Mouse (Mus musculus) cerebellum, adult 8-10 months (tissue): ENCODE measurements around the gene Fgf15.
A peak's percentile ranks its signal among the peaks of the same experiment; 100 is the strongest.

Experiments
- DNase-seq: peaks from one replicate; pipeline ENCODE4 v3.0.0; 2022

Fgf15 gene

GRCm38 (mm10) chr7:144933336-144933735 is 37.0 kb downstream of the Fgf15 start:
- no peak for DNase-seq

DNA sequence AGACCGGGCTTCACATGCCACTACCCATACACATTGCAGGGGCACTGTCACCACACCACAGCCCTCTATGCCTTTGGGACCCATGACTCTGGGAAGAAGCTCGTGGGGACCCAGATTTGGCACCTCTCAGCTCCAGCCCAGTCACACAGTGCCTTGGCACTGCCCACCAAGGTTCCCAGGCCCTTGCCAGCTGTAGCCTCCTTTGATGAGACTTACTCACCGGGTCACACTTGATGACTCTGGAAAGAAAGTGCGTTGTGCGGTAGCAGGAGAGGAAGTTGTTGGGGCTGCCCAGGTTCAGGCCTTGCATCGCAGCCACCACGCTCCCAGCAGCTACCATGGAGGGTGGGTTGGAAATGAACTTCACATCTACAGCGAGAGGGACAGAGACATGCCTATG is 37.5 kb downstream of the Fgf15 start:
- DNase-seq = no peak

GRCm38 (mm10) chr7:144934901-144935300 is 38.6 kb downstream of the Fgf15 start:
- no peak for DNase-seq

- peak; percentile 70 for DNase-seq
Measured at GRCm38 (mm10) chr7:144935563-144935962, 39.2 kb downstream of the Fgf15 start.

- no peak for DNase-seq
Measured at GRCm38 (mm10) chr7:144936311-144936880, 40.1 kb downstream of the Fgf15 start.

DNA sequence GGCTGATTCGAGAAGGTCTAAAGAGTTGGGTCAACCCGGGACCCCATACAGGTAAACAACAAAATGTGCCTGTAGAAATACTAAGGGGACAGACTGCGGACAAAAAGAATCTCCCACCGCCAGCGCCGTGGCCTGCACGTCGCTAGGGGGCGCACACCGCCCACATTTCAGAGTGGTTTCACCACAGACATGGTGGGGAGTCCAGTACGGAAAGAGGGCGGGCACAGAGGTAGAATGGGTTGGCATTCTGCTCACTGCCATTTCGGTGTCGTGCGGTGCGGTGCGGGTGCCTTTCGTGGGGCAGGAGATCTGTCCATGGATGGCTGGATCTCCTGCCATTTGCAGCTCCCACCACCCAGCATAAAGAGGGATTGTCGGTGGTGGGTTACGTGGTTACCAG is 41.2 kb downstream of the Fgf15 start:
- DNase-seq = peak; percentile 88

DNA sequence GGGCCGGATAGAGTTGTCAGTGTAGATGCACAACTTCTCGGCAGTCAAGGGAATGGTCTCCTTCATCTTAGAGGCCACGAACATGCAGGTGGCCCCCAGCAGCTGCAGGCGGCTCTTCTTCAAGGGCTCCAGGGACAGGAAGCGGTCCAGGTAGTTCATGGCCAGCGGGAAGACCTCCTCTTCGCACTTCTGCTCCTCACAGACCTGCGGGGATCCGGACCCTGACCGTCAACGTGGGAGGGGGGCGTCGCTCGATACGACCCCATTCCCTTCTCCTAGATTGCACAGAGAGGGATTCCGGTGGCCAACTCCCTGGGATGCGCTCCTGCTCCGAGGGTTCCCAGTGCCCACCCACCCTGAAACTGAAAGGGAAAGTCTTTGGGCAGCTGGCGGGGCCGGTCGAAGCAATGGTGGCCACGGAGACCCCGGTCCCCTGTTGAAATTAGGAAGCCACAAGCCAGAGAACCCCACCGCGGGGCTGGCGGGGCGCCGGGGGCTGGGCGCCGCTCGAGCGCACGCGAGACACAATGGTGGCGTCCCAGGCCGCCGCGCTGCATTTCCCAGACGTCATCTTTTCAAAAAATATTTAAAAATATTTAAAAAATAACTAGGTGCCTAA is 41.7 kb downstream of the Fgf15 start:
- DNase-seq = no peak

DNA sequence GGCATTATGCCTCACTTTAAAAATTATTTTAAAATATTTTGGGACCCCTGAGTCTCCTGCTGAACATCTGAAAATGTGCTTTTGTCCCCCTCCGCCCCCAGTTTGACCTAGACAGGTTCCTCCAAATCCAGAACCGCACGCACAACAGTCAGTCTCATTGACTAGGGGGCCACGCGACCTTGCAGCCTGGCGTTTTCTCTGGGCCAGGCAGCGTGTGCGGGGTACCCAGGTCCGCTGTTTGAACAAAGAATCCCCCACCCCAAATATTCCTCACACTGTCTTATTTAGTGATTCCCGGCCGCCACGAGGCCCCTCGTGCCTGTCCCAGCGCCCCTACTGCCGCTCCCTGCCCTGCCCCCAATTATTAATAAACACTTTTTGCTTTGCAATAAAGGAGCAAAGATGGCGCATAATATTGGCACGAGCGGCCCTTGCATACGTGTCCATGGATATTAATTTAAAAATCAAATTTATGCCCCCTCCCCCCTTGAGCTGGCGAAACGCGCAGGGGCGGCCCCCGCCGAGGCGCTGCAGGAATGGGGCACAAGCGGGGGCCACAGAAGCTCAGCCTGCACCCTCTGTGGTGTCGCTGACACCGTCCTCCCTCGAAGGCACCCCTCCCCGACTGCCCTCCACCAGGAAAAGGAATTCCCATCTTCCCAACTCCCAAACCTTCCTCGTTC is 42.5 kb downstream of the Fgf15 start:
- no peak for DNase-seq

- DNase-seq = no peak
Measured at GRCm38 (mm10) chr7:144939344-144940002, 43.1 kb downstream of the Fgf15 start, which contains the start of gene Ccnd1. TSS of gene Ccnd1 (minus strand) at chr7:144939925.

DNA sequence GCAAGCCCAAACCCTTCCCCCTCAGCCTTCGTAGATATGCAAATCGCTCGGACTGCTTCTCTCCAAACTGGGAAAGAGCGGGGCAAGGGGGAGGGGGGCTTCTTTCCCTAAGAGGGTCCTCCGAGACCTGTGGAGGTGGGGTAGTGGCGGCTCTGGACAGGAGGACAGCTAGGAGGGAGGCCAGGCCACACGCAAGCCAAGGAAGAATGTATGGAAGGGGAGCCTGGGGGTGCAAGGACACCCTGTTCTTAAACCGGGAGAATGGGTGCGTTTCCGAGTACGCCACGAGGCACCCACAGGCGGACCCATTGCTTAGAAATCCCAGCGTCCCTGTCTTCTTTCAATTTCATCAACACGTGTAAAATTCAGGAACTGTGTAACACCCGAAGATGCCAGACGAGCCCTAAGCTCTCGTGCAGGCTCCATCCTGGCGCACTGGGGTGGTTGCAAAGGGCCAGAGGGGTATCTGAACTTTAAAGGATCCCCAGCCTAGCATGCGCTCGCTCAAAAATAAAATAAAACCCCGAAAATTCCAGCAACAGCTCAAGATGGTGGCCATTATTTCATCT is 43.8 kb downstream of the Fgf15 start:
- no peak for DNase-seq

- no peak for DNase-seq
Measured at GRCm38 (mm10) chr7:144940585-144940984, 44.3 kb downstream of the Fgf15 start.

DNA sequence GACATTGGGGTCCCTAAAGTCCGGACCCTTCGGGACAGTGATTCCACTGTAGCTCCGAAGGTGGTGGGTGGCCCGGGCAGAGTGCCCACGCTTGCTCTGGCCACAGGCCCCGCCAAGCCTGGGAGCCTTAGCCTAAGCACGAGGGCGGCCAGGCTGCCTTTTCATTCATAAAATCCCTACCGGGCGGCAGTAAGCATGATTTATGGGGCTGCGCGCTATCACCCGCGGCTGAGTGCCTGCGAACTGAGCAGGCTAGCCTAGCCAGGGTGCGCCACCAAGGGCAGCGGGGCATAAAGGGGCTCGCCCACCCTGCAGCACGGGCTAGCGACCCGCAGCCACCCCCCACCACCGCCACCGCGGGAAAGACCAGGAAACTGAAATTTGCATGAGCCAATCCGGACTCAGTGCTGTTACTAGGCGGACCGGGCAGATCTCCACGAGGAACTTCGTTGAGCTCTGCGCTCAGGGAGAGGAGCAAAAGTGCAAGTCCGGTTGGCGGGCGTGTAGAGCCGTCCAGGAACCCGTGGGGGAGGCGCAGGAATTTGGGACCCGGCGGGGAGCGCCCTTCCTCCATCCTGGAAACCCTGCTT is 45.0 kb downstream of the Fgf15 start:
- no peak for DNase-seq

GRCm38 (mm10) chr7:144942071-144942743 is 45.9 kb downstream of the Fgf15 start:
- no peak for DNase-seq

GRCm38 (mm10) chr7:144942744-144943135 is 46.4 kb downstream of the Fgf15 start:
- DNase-seq = no peak

- DNase-seq = no peak
Measured at GRCm38 (mm10) chr7:144943254-144943653, 46.9 kb downstream of the Fgf15 start.
